Mouse (Mus musculus): ENCODE results near the gene Tsc2. TPM values are rescaled to one million over a fixed set of nuclear protein-coding genes. Genes with fewer than 3 reads are reported as not detected.

The Tsc2 gene
- polyA plus RNA-seq, 1 experiment from 2014 or later = 62.7 TPM

DNA sequence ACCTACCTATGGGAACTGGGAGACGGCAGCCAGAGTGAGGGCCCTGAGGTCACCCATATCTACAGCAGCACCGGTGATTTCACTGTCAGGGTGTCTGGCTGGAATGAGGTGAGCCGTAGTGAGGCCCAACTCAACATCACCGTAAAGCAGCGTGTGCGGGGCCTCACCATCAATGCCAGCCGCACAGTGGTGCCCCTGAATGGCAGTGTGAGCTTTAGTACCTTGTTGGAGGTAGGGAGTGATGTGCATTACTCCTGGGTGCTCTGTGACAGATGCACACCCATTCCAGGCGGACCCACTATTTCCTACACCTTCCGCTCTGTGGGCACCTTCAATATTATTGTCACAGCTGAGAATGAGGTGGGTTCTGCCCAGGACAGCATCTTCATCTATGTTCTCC is 58.6 kb downstream of the Tsc2 start:
- Histone ChIP-seq H3K36me3 (peaks cover 97% of the 10 kb centered on the region), H3K27ac (replicated peaks) (no peak overlapping the region), H3K4me3 (no peak overlapping the region), H3K4me1 (no peaks in the 10 kb centered on the region), H3K9me3 (replicated peaks) (no peaks in the 10 kb centered on the region), H3K27me3 (ENCODE audit: low read depth, poor library complexity, severe bottlenecking) (no peaks in the 10 kb centered on the region)
- 95% methylated on average over 9 of the region's 9 CpGs for WGBS
- no peak for DNase-seq (ENCODE audit: low spot score)

DNA sequence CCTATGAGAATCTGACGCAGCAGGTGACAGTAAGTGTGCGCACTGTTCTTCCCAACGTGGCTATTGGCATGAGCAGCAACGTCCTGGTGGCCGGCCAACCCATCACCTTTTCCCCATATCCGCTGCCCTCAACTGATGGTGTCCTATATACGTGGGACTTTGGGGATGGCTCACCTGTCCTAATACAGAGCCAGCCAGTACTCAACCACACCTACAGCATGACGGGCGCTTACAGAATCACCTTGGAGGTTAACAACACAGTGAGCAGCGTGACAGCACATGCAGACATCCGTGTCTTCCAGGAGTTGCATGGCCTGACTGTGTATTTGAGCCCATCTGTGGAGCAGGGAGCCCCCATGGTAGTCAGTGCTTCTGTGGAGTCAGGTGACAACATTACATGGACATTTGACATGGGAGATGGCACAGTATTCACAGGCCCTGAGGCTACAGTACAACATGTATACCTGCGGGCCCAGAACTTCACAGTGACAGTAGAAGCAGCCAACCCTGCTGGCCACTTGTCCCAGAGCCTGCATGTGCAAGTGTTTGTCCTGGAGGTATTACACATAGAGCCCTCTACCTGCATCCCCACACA is 59.7 kb downstream of the Tsc2 start:
- peaks cover 96% of the 10 kb centered on the region for H3K36me3 ChIP-seq

DNA sequence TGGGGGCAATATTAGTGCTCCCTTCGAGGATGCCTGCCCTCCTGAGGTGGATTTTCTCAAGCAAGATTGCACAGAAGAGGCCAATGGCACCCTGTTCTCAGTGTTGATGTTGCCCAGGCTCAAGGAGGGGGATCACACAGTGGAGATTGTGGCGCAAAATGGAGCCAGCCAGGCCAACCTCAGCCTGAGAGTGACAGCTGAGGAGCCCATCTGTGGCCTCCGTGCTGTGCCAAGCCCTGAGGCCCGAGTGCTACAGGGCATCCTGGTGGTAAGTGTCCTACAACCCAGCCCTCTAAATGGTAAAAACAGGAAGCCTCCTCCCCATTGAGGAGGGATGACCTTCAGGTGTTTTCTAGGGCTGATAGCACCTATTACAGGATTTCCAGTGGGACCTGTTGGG is 62.6 kb downstream of the Tsc2 start:
- no peaks in the 10 kb centered on the region for H3K9me3 ChIP-seq (replicated peaks)
- H3K27me3 ChIP-seq (ENCODE audit: low read depth, poor library complexity, severe bottlenecking) = no peaks in the 10 kb centered on the region
- H3K36me3 ChIP-seq = peaks cover 97% of the 10 kb centered on the region
- no peak overlapping the region for H3K4me3 ChIP-seq
- no peak overlapping the region for H3K27ac ChIP-seq (replicated peaks)
- no peak for DNase-seq (ENCODE audit: low spot score)
- WGBS = 85% methylated on average over 4 of the region's 4 CpGs
- no peaks in the 10 kb centered on the region for H3K4me1 ChIP-seq

More for the DNA sequence above, 59.7 kb downstream of the Tsc2 start:
- Histone ChIP-seq H3K4me3 (no peak overlapping the region), H3K27me3 (ENCODE audit: low read depth, poor library complexity, severe bottlenecking) (no peaks in the 10 kb centered on the region), H3K4me1 (no peaks in the 10 kb centered on the region), H3K9me3 (replicated peaks) (no peaks in the 10 kb centered on the region), H3K27ac (replicated peaks) (no peak overlapping the region)
- DNase-seq (ENCODE audit: low spot score) = no peak
- WGBS = 96% methylated on average over 12 of the region's 12 CpGs

DNA sequence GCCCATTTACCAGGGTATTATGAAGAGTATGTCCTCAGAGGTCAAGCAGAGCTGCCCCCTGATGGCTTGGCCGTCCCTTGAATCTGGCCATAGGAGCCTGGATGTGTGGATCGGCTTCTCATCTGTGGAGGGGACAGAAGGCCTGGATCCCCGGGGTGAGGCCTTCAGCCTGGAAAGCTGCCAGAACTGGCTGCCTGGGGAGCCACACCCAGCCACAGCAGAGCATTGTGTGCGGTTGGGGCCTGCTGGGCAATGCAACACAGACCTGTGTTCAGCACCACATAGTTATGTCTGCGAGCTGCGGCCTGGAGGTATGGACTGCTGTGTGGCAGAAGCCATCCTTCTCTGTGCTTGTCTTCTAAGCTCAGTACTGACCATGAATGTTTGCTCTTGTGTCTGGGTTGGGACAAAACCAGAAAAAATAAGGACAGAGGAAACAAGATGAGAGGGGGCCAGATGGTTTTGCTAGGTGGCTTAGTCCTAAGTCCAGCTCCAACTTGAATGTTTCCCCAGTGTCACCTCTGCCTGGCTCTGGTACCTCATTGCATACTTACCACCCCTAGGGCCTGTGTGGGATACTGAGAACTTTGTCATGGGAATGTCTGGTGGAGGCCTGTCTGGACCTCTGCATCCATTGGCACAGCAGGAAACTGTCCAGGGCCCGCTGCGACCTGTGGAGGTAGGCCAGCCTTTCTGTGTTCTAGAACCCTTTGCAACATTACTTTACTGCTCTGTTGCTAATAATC is 65.2 kb downstream of the Tsc2 start:
- Histone ChIP-seq H3K4me3 (no peak overlapping the region), H3K27ac (replicated peaks) (no peak overlapping the region), H3K4me1 (no peaks in the 10 kb centered on the region), H3K36me3 (peaks cover 76% of the 10 kb centered on the region), H3K9me3 (replicated peaks) (no peaks in the 10 kb centered on the region), H3K27me3 (ENCODE audit: low read depth, poor library complexity, severe bottlenecking) (no peaks in the 10 kb centered on the region)
- 83% methylated on average over 8 of the region's 8 CpGs for WGBS
- DNase-seq (ENCODE audit: low spot score) = no peak

DNA sequence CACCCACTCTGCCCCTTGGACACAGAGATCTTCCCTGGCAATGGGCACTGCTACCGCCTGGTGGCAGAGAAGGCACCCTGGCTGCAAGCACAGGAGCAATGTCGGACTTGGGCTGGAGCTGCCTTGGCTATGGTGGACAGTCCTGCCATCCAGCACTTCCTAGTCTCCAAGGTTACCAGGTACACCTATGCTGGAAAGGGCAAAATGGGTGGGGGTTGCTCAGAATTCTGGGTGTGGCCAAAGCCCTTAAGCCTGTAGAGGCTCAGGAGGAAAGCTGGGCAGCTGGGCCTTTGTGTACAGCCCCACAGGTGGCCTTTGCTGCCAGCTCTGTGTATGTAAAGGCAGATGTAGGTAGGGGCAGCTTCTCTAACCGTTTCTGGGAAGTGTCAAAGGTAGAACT is 66.6 kb downstream of the Tsc2 start:
- no peak overlapping the region for H3K27ac ChIP-seq (replicated peaks)
- no peaks in the 10 kb centered on the region for H3K9me3 ChIP-seq (replicated peaks)
- WGBS = 80% methylated on average over 3 of the region's 3 CpGs
- H3K4me1 ChIP-seq = no peaks in the 10 kb centered on the region
- H3K36me3 ChIP-seq = peaks cover 62% of the 10 kb centered on the region
- DNase-seq (ENCODE audit: low spot score) = no peak
- no peaks in the 10 kb centered on the region for H3K27me3 ChIP-seq (ENCODE audit: low read depth, poor library complexity, severe bottlenecking)
- no peak overlapping the region for H3K4me3 ChIP-seq

DNA sequence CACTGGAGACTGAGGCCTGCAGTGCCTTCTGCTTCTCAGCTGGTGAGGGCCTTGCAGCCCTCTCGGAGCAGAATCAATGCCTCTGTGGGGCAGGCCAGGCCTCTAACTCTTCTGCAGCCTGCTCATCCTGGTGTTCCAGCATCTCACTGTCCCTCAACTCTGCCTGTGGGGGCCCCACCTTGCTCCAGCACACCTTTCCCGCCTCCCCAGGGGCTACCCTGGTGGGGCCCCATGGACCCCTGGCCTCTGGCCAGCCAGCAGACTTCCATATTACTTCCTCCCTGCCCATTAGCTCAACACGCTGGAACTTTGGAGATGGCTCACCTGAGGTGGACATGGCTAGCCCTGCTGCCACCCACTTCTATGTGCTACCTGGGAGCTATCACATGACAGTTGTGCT is 67.3 kb downstream of the Tsc2 start:
- DNase-seq (ENCODE audit: low spot score) = no peak
- H3K27ac ChIP-seq (replicated peaks) = no peak overlapping the region
- H3K4me1 ChIP-seq = no peaks in the 10 kb centered on the region
- no peaks in the 10 kb centered on the region for H3K27me3 ChIP-seq (ENCODE audit: low read depth, poor library complexity, severe bottlenecking)
- WGBS = 91% methylated on average over 3 of the region's 3 CpGs
- H3K9me3 ChIP-seq (replicated peaks) = no peaks in the 10 kb centered on the region
- H3K4me3 ChIP-seq = no peak overlapping the region
- H3K36me3 ChIP-seq = peaks cover 56% of the 10 kb centered on the region

DNA sequence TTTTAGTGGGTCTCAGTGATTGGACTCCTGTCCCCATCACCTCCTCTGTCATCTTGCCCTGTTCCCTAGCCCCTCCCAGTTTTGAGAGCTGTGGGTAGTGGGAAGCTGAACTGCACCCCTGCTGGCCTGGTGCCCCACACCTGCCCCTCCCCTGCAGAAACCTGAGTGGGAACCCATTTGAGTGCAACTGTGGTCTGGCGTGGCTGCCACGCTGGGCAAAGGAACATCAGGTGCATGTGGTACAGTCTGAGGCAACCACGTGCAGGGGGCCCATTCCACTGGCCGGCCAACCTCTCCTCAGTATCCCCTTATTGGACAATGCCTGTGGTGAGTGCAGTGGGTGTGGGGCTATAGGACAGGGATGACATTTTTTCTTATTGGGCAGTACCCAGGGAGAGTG is 68.0 kb downstream of the Tsc2 start:
- WGBS = 88% methylated on average over 4 of the region's 4 CpGs

DNA sequence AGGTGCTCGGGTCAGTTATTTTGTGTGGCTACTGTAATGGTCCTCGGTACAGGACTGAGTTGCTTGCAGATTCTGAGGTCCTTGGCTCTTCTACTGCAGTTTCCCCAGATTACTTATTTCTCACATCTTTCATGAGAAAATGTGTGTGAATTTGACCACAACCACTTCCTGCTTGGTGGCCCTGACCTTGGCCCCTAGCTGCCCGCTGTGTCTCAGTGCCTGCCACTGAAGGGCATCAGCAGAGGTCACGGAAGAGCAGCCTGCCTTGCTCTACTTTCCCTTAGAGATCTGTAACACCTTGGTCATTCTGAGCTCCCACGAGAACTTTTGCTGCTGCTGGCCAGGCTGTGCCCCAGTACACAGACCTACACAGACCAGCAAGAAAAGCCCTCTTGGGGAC is 68.8 kb downstream of the Tsc2 start:
- Histone ChIP-seq H3K9me3 (replicated peaks) (no peaks in the 10 kb centered on the region), H3K36me3 (peaks cover 41% of the 10 kb centered on the region), H3K27me3 (ENCODE audit: low read depth, poor library complexity, severe bottlenecking) (no peaks in the 10 kb centered on the region), H3K4me1 (peaks cover 10% of the 10 kb centered on the region), H3K4me3 (no peak overlapping the region), H3K27ac (replicated peaks) (no peak overlapping the region)
- WGBS = 85% methylated on average over 5 of the region's 5 CpGs
- DNase-seq (ENCODE audit: low spot score) = no peak

More for the DNA sequence above, 68.0 kb downstream of the Tsc2 start:
- H3K4me3 ChIP-seq = no peak overlapping the region
- no peak overlapping the region for H3K27ac ChIP-seq (replicated peaks)
- H3K4me1 ChIP-seq = peaks cover 2% of the 10 kb centered on the region
- no peaks in the 10 kb centered on the region for H3K9me3 ChIP-seq (replicated peaks)
- peaks cover 49% of the 10 kb centered on the region for H3K36me3 ChIP-seq
- H3K27me3 ChIP-seq (ENCODE audit: low read depth, poor library complexity, severe bottlenecking) = no peaks in the 10 kb centered on the region
- no peak for DNase-seq (ENCODE audit: low spot score)

DNA sequence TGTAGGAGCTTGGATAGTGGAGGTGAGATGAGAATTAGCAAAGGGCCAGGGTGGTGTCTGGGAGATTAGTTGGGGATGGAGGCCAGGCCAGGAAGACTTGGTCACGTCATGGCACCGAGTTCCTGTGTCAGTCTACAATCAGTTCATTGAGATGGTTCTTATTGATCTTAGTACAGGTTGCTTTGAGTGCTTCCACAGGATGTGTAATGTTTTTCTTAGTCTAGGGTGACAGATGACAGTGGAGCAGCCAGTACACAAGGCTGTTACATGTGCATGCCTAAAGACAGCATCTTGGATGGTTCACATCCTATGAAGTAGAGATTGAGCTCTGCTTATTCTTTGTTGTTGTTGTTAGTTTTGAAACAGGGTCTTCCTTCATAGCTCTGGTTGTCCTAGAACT is 70.8 kb downstream of the Tsc2 start:
- H3K9me3 ChIP-seq (replicated peaks) = no peaks in the 10 kb centered on the region
- DNase-seq (ENCODE audit: low spot score) = no peak
- 90% methylated on average over 2 of the region's 2 CpGs for WGBS
- H3K27me3 ChIP-seq (ENCODE audit: low read depth, poor library complexity, severe bottlenecking) = no peaks in the 10 kb centered on the region
- H3K36me3 ChIP-seq = peaks cover 31% of the 10 kb centered on the region
- H3K4me3 ChIP-seq = no peak overlapping the region
- H3K27ac ChIP-seq (replicated peaks) = no peak overlapping the region
- peaks cover 28% of the 10 kb centered on the region for H3K4me1 ChIP-seq

DNA sequence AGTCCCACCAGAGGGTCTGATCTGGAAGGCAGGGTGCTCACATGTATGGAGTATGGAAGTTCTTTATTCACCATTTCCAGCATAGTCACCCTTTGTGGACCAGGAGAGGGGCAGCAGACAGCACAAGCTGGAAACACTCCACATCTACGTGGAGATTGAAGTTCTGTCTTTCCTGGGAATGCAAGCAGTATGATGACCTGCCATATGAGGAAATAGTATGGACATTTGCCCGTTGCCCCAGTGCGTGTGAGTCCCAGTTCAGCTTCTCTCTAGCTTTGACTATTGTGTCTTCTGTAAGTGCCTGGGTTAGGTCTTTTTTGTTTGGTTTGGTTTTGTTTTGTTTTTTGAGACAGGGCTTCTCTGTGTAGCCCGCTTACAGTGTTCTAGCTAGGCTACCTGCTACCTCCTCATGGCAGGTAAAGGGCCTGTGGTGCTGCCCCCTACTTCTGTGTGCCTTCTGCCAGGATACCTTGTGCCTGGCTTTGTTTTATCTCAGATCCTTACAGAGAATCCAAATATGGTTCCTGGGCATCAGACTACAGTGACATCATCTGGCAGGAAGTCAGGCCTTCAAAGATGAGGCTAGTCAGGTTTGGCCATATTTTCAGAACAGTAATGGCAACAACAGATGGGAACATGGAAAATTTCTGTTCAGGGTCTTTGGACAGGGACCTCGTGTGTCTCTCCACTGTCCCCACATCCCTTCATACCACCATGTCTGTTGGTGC is 72.0 kb downstream of the Tsc2 start:
- H3K4me3 ChIP-seq = no peak overlapping the region
- WGBS = 93% methylated on average over 5 of the region's 5 CpGs
- H3K27me3 ChIP-seq (ENCODE audit: low read depth, poor library complexity, severe bottlenecking) = no peaks in the 10 kb centered on the region
- H3K36me3 ChIP-seq = peaks cover 19% of the 10 kb centered on the region
- H3K27ac ChIP-seq (replicated peaks) = no peak overlapping the region
- DNase-seq (ENCODE audit: low spot score) = no peak
- H3K4me1 ChIP-seq = peaks cover 28% of the 10 kb centered on the region
- H3K9me3 ChIP-seq (replicated peaks) = no peaks in the 10 kb centered on the region

DNA sequence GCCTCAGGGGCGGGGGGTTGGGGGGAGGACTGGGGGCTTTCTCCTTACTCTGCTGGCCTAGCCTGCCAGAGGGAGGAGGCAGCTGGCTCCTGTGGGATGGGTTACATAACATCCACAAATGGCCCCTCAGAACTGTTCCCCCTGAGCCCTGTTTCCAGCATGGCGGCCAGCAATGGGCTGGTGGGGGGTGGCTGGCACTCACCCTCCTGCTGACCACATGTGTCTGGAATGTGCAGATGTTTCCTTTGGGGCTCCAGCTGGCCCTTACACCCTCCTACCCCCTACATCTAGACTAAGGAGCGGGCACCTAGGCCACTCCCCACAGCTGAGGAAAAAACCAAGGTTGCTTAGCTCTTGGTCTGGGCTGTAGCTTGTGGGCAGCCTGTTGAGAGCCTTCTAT is 73.3 kb downstream of the Tsc2 start:
- peak overlapping the region; percentile 86 for H3K27ac ChIP-seq (replicated peaks)
- peak; percentile 23 for DNase-seq (ENCODE audit: low spot score)
- peaks cover 8% of the 10 kb centered on the region for H3K36me3 ChIP-seq
- H3K27me3 ChIP-seq (ENCODE audit: low read depth, poor library complexity, severe bottlenecking) = no peaks in the 10 kb centered on the region
- 60% methylated on average over 3 of the region's 3 CpGs for WGBS
- peaks cover 28% of the 10 kb centered on the region for H3K4me1 ChIP-seq
- H3K4me3 ChIP-seq = peak overlapping the region; percentile 5
- no peaks in the 10 kb centered on the region for H3K9me3 ChIP-seq (replicated peaks)

DNA sequence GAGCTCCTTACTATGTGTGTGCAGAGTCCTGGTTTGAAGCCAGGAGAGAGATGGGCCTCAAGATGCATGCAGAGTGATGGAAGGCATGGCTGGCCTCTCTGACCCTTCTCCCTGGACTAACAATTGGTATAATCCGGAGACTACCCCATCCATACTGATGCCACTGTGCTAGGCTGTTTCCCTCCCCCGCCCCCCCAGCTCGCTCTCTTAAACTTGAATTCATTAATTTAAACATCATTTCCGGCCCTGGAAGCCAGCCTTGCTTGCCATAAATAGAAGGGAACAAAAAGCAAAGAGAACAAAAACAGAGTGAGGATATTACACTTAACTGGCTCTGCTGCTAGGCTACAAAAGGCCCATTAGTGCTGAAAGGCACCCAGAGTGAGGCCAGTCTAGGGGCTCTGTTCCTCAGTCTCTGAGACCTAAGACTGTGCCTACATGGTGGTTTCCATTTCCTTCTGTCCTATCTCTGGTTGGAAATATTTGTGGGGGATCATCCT is 73.8 kb downstream of the Tsc2 start:
- WGBS = 39% methylated on average over 4 of the region's 4 CpGs
- peaks cover 8% of the 10 kb centered on the region for H3K36me3 ChIP-seq
- H3K9me3 ChIP-seq (replicated peaks) = no peaks in the 10 kb centered on the region
- H3K27me3 ChIP-seq (ENCODE audit: low read depth, poor library complexity, severe bottlenecking) = no peaks in the 10 kb centered on the region
- peaks cover 28% of the 10 kb centered on the region for H3K4me1 ChIP-seq
- peak; percentile 38 for DNase-seq (ENCODE audit: low spot score)
- H3K27ac ChIP-seq (replicated peaks) = peak overlapping the region; percentile 86
- peak overlapping the region; percentile 5 for H3K4me3 ChIP-seq

DNA sequence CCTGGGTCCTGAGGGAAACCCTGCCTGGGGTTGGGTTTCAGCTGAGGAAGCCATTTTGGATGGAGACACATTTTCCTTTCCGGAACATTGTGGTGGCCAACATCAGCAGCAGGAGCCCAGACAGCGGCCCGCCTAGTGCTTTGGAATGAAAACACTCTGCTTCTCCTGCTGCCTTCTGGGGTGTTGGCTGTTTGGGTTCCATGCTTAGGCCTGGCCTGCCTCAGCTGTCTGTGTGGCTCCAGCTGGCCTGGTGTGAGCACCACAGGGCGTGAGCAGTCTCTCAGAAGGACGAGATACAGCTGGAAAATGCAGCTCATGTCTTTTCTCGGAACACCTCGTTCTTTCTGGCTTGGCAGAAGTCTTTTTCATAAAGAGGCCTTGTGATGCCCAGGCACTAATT is 75.3 kb downstream of the Tsc2 start:
- WGBS = 86% methylated on average over 7 of the region's 7 CpGs
- Histone ChIP-seq H3K27ac (replicated peaks) (0 out of 2 replicates have a peak overlapping the region, but pooled peaks have one; percentile 33), H3K4me3 (peak overlapping the region; percentile 10; the same call in 1 of the 2 replicates), H3K9me3 (replicated peaks) (no peaks in the 10 kb centered on the region), H3K27me3 (ENCODE audit: low read depth, poor library complexity, severe bottlenecking) (no peaks in the 10 kb centered on the region), H3K4me1 (peaks cover 32% of the 10 kb centered on the region), H3K36me3 (peaks cover 8% of the 10 kb centered on the region)
- DNase-seq (ENCODE audit: low spot score) = no peak
